Mouse (Mus musculus) kidney, embryonic 16.5 days (tissue): ENCODE results near the gene Vmn2r17. TPM values are rescaled to one million over a fixed set of nuclear protein-coding genes. Genes with fewer than 3 reads are reported as not detected.

Experiments
- ATAC-seq: fragments of 200-750 bp; cut with Nextera tagmentation; 2 replicates; pipeline ENCODE4 v1.8.0; 2017; ENCODE audit warnings: moderate TSS enrichment; ENCODE audit not compliant: low FRiP score, low TSS enrichment
- H3K27ac ChIP-seq: fragments of 300-500 bp; sonication (generic); 2 replicates; pipeline ENCODE4 v1.5.1; 2014; ENCODE audit warnings: low read length
- H3K27me3 ChIP-seq: fragments of 300-500 bp; sonication (generic); 2 replicates; pipeline ENCODE4 v1.6.1; 2014; ENCODE audit warnings: low read length, control low read depth, mixed read lengths; ENCODE audit not compliant: insufficient read depth
- H3K36me3 ChIP-seq: fragments of 300-500 bp; sonication (generic); 2 replicates; pipeline ENCODE4 v1.6.1; 2014; ENCODE audit warnings: low read length, control low read depth, mixed read lengths; ENCODE audit not compliant: insufficient read depth
- H3K4me1 ChIP-seq: fragments of 300-500 bp; sonication (generic); 2 replicates; pipeline ENCODE4 v1.6.1; 2014; ENCODE audit warnings: low read length, control low read depth, mixed read lengths; ENCODE audit not compliant: insufficient read depth
- H3K4me2 ChIP-seq: fragments of 300-500 bp; sonication (generic); replicated peaks from 2 replicates; pipeline ENCODE4 v1.6.1; 2014; ENCODE audit warnings: low read depth, low read length
- H3K4me3 ChIP-seq: fragments of 300-500 bp; sonication (generic); 2 replicates; pipeline ENCODE4 v1.5.1; 2014; ENCODE audit warnings: mild to moderate bottlenecking, low read length
- H3K9ac ChIP-seq: fragments of 300-500 bp; sonication (generic); replicated peaks from 2 replicates; pipeline ENCODE4 v1.6.1; 2014; ENCODE audit warnings: low read length
- H3K9me3 ChIP-seq: fragments of 300-500 bp; sonication (generic); 2 replicates; pipeline ENCODE4 v1.6.1; 2016; ENCODE audit warnings: low read length, control low read depth
- WGBS: fragments of 180-500 bp; shearing (Covaris S2); extraction: QIAGEN DNeasy Blood & Tissue Kit; methylation state at CpG from one replicate; pipeline ENCODE4 v1.1.7; 2014; 5-methylcytosine and 5-hydroxymethylcytosine counted together
- polyA plus RNA-seq: library from polyadenylated mRNA; unstranded; fragments of >200 nt; fragmentation: Nextera tagmentation; extraction: Ambion mirVana; gene quantifications from 2 replicates; pipeline ENCODE4 v1.2.1, GENCODE M21; 2015

Gene Vmn2r17
- polyA plus RNA-seq: not detected in 2 replicates

DNA sequence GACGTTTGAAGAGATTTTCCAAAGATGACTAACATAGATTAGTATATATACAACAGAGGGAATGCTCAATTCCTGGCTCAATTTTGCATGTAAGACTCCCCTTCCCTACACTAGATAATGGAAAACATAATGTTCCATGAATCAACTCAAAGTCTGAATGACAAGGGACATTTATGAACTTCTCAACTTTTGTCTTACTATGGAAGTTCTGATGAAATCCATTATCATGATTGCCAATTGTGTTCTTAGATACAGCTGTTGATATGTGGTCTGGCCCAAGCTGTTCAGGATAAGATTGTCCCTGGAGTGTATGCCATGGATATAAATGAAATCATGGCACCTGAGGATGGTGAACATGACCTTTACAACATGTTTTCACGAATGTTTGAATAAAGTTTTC, at the start of gene Vmn2r17:
Gene Vmn2r17, plus strand, starts transcription at position 301 of the 400 bp plus-strand sequence.
- 0 out of 2 replicates have a peak, but pooled peaks cover 3% of the 10 kb centered on the region for H3K9me3 ChIP-seq
- ATAC-seq: no peak
- H3K27me3 ChIP-seq: no peaks in the 10 kb centered on the region

DNA sequence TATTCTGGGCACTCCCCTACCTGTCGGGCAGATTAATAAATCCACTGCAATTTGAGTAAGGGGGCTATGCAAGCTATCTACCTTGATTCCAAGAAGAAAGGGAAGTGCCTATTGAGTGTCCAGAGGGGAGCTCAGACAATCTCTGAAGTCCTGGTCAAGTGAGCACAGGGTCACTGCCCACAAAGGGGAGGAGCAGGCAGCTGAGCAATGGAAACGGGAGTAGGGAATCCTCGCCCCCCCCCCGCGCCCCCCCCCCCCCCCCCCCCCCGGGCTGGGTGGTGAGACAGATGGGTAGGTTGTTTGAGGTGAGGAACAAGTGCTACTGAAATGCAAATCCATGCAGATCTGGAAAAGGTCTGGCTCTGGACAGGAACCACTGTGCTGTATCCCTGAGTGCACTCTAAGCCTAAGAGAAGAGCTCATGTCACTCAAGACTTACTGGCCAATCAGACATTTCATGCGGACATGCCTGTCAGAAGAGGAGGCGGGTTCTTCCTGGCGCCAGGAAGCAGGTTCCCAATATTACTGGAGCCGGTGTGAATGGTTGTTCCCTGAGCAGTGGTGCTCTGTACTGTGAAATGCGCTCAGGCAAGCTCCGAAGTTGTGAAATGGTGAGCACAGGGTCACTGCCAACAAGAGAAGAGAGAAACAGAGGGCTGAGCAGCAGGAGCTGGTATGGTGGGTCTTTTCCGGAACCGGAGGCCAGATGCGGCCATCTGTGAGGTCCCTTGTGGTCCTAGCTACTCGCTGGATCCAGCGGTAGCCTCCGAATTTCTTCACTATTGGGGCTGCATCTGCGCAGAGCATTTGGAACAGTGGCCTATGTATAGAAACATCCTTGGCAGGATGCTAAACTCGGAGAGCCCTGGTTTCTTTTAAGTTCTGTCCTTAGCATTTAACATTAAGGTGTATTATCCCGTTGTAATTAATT, 47.4 kb downstream of the Vmn2r17 start:
- 22% methylated on average over 19 of the region's 21 CpGs for WGBS
- ATAC-seq: peak; percentile 98
- H3K4me2 ChIP-seq: peak overlapping the region; percentile 51
- 0 out of 2 replicates have a peak, but pooled peaks cover 3% of the 10 kb centered on the region for H3K9me3 ChIP-seq
- no peaks in the 10 kb centered on the region for H3K27me3 ChIP-seq
- H3K4me1 ChIP-seq: no peaks in the 10 kb centered on the region
- no peak overlapping the region for H3K27ac ChIP-seq
- no peak overlapping the region; the same call in 1 of the 2 replicates for H3K9ac ChIP-seq
- H3K4me3 ChIP-seq: peak overlapping the region; percentile 41
- H3K36me3 ChIP-seq: no peaks in the 10 kb centered on the region

More for the DNA sequence above, at the start of gene Vmn2r17:
- Histone ChIP-seq H3K36me3 (no peaks in the 10 kb centered on the region), H3K4me2 (no peak within 1 kb of the TSS), H3K4me1 (no peaks in the 10 kb centered on the region), H3K27ac (no peak within 1 kb of the TSS), H3K9ac (no peak within 1 kb of the TSS), H3K4me3 (no peak within 1 kb of the TSS)
- WGBS: 58% methylated on average over 2 of the region's 2 CpGs

DNA sequence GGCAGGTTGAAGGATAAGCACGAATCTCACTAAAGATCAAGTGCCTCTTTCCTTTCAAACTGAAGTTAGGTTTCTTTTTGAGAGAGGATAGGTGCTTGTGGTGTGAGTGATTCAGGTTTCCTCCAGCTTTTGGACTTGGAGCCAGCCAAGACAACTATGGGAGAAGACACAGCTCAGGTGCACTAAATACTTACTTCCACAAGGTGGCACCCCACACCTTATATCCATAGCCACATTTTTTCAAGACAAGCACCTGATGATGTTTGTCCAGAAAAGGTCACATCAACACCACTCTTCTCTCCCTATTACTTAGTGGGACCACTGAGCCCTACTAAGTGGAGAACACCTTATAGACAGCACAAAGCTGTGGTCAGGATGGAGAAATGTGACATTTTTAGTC, 87.2 kb downstream of the Vmn2r17 start:
- H3K9me3 ChIP-seq: no peaks in the 10 kb centered on the region
- ATAC-seq: no peak
- H3K4me2 ChIP-seq: no peak overlapping the region
- WGBS: 3% methylated on average over 1 of the region's 1 CpGs
- H3K27ac ChIP-seq: no peak overlapping the region
- H3K27me3 ChIP-seq: no peaks in the 10 kb centered on the region
- no peaks in the 10 kb centered on the region for H3K4me1 ChIP-seq
- no peak overlapping the region for H3K9ac ChIP-seq
- no peaks in the 10 kb centered on the region for H3K36me3 ChIP-seq
- H3K4me3 ChIP-seq: no peak overlapping the region

Other genes starting within 250 kb of the Vmn2r17 start
- gene Vmn2r13, start 227.5 kb upstream of the Vmn2r17 start, polyA plus RNA-seq: not detected in 2 replicates
- not detected in 2 replicates for gene Vmn2r14, start 195.0 kb upstream of the Vmn2r17 start, polyA plus RNA-seq
- gene Vmn2r15, start 122.0 kb upstream of the Vmn2r17 start, polyA plus RNA-seq: not detected in 2 replicates
- not detected in 2 replicates for gene Vmn2r16, start 89.5 kb upstream of the Vmn2r17 start, polyA plus RNA-seq
- gene Crlf2, start 139.3 kb downstream of the Vmn2r17 start, polyA plus RNA-seq: 11.9 and 14.5 TPM in 2 replicates